Mouse (Mus musculus): ENCODE results near the gene Arhgap10.

- TF ChIP-seq GATA1 (IDR thresholded peaks at IDR 0.05; ENCODE audit: low read length) (no peak), TAL1 (IDR thresholded peaks at IDR 0.05; ENCODE audit: low read length) (no peak)
Observed at GRCm38 (mm10) chr8:77282605-77283236, 235.0 kb downstream of the Arhgap10 start.
